Mouse (Mus musculus) E14TG2a.4 (cell line): ENCODE results near the gene Zc2hc1c.

Source experiments
- H3K27me3 ChIP-seq: 2 replicates; pipeline ENCODE4 v1.6.1; 2014; ENCODE audit warnings: low read length, control low read depth; ENCODE audit not compliant: insufficient read depth
- H3K36me3 ChIP-seq: 2 replicates; pipeline ENCODE4 v1.6.1; 2014; ENCODE audit warnings: low read length, control low read depth; ENCODE audit not compliant: insufficient read depth
- H3K4me1 ChIP-seq: replicated peaks from 2 replicates; pipeline ENCODE4 v1.6.1; 2014; ENCODE audit warnings: low read depth, low read length, control low read depth
- H3K4me3 ChIP-seq: replicated peaks from 2 replicates; pipeline ENCODE4 v1.5.1; 2014; ENCODE audit warnings: mild to moderate bottlenecking, low read length
- H3K9me3 ChIP-seq: 2 replicates; pipeline ENCODE4 v1.6.1; 2014; ENCODE audit warnings: low read length, control low read depth
- CTCF ChIP-seq: conservative IDR thresholded peaks from 2 replicates; pipeline ENCODE4 v1.5.1; 2014; ENCODE audit warnings: low read length
- NANOG ChIP-seq: IDR thresholded peaks from 2 replicates; pipeline ENCODE4 v1.6.1; 2014; ENCODE audit warnings: borderline replicate concordance, low read length, mixed read lengths
- POU5F1 ChIP-seq: IDR thresholded peaks from 2 replicates; pipeline ENCODE4 v1.6.1; 2014; ENCODE audit warnings: low read length, borderline replicate concordance

The Zc2hc1c gene

DNA sequence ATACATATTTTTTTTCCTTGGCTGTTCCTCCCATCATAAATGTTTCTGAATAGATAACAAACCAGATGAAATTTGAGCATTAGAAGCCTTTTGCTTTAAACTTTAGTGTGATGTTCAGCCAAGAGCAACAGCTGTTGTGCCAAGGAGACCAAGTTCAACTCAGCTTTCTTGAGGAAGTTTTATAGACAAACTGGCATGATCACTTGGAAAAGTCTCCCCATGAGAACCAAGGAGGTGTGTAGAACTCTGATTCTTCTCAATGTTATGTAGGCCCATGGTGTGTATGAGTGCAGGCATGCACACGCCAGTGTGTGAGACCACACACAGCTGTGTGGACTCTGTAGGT is 10.4 kb downstream of the Zc2hc1c start:
- Histone ChIP-seq H3K36me3 (peaks cover 39% of the 10 kb centered on the region), H3K4me3 (no peak overlapping the region), H3K9me3 (peaks cover 13% of the 10 kb centered on the region), H3K4me1 (peaks cover 19% of the 10 kb centered on the region), H3K27me3 (peaks cover 6% of the 10 kb centered on the region; the same call in 1 of the 2 replicates)
- TF ChIP-seq POU5F1 (no peak), NANOG (no peak), CTCF (no peak)

DNA sequence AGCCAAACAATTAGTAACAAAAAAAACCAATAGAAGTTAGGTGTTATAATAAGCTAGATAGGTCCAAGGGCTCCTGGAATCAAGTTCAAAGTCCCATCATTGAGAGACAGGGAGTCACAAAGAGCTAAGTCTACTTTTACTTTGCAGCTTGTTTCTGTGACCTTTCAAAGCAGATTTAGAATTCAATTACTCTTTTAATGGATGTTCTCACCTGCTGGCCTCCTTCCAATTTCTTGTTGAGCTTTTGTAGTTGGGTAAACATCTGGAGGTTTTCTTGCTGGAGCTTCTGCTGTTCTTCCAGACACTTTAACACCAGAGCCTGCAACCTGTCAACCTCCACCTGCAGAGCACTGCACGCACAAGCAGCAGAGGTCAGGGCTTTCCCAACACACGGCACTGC is 14.9 kb downstream of the Zc2hc1c start:
- peaks cover 15% of the 10 kb centered on the region for H3K4me1 ChIP-seq
- no peak for TF ChIP-seq NANOG
- TF ChIP-seq POU5F1: no peak
- TF ChIP-seq CTCF: no peak
- no peaks in the 10 kb centered on the region for H3K27me3 ChIP-seq
- no peaks in the 10 kb centered on the region for H3K9me3 ChIP-seq
- peaks cover 81% of the 10 kb centered on the region for H3K36me3 ChIP-seq
- H3K4me3 ChIP-seq: no peak overlapping the region

DNA sequence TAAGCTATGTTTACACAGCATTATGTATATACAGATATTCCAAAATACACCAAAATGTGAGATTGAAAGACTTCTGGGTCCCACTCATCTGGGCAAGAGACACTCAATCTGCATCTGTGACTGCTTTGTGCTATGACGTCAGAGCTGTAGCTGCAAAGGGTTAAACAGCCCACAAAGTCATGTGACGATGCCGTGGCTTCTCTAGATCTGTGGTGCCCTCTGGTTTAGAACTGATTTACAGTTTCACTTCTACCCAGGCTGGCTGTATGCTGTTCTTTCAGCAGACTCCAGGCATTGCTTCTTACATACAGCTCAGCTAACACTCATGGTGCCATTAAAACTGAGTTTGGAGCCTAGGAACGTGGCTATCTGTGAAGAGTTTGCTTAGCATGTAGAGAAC is 16.3 kb downstream of the Zc2hc1c start:
- Histone ChIP-seq H3K4me3 (no peak overlapping the region), H3K36me3 (peaks cover 96% of the 10 kb centered on the region), H3K27me3 (no peaks in the 10 kb centered on the region), H3K9me3 (no peaks in the 10 kb centered on the region), H3K4me1 (peaks cover 13% of the 10 kb centered on the region)
- no peak for TF ChIP-seq NANOG
- no peak for TF ChIP-seq POU5F1
- no peak for TF ChIP-seq CTCF

DNA sequence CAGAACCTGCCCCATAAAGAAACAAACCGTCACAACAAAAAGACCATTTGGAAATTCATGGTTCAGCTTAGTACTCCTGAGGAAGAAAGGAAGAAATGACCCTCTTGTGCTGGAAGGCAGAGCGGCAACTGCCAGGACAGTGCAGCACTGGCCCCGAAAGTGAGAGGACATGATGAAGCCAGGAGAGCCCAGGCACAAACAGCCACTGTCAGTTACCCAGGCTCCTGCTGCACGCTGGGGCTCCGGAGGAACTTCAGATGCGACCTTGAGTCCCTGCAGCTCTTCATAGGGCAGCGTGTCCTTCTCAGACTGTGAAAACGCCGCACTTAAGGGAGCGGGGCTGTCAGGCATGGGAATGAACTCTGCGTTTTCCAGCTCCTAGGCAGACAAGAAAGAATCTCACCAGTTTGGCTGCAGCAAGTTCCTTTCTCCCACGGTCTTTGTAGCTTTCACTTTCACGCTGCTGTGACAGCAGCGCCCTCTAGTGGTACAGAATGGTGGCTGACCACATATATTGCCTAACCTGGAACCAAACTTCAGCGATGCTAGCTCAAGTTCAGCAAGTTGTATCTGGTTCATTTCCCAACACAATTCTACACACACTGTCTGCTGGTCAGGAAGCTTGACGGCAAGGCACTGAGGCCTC is 17.0 kb downstream of the Zc2hc1c start:
- H3K4me3 ChIP-seq: no peak overlapping the region; the same call in 1 of the 2 replicates
- H3K27me3 ChIP-seq: no peaks in the 10 kb centered on the region
- no peaks in the 10 kb centered on the region for H3K9me3 ChIP-seq
- H3K4me1 ChIP-seq: peaks cover 13% of the 10 kb centered on the region
- H3K36me3 ChIP-seq: peaks cover 96% of the 10 kb centered on the region
- TF ChIP-seq CTCF (peak; percentile 88), NANOG (no peak), POU5F1 (no peak)

DNA sequence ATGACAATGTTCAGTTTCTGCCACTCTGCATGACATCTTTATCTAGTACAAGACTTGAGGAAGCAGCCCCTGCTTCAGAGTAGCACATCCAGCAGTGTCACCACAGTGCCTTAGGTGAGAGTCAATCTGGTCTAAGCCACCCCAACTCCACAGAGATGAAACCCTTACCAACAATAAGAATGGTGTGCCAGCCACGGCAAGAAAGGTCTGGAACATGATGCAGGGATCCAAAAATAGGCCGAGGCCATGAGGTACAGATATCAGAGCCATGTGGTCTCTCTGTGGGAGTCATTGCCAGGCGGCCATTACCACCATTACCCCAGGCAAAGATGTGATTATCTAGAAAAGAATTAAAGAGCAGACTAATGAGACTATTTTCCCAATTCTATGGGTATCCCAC is 20.3 kb downstream of the Zc2hc1c start:
- Histone ChIP-seq H3K4me1 (peaks cover 13% of the 10 kb centered on the region), H3K36me3 (peaks cover 97% of the 10 kb centered on the region), H3K27me3 (no peaks in the 10 kb centered on the region), H3K4me3 (no peak overlapping the region), H3K9me3 (no peaks in the 10 kb centered on the region)
- TF ChIP-seq NANOG (no peak), POU5F1 (no peak), CTCF (no peak)

DNA sequence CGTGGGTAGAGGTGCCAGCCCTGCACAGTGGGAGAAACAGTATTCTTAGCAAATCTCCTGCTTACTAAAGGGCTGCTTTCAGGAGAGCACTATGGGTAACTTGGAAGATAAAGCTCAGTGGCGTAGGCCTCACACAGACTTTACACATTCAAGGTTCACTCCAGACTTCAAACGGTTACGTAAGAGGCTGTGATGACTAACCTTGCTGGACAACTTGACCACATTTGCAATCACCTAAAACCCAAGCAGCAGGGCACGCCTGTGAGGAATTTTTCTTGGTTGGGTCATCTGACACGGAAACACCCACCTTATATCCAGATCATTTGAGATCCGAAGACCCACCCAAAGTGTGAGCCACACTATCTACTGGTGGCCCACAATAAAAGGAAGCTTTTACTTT is 41.8 kb downstream of the Zc2hc1c start:
- no peaks in the 10 kb centered on the region for H3K9me3 ChIP-seq
- peaks cover 85% of the 10 kb centered on the region for H3K36me3 ChIP-seq
- H3K4me3 ChIP-seq: no peak overlapping the region
- H3K27me3 ChIP-seq: no peaks in the 10 kb centered on the region
- no peaks in the 10 kb centered on the region for H3K4me1 ChIP-seq
- no peak for TF ChIP-seq NANOG
- no peak for TF ChIP-seq CTCF
- TF ChIP-seq POU5F1: no peak

DNA sequence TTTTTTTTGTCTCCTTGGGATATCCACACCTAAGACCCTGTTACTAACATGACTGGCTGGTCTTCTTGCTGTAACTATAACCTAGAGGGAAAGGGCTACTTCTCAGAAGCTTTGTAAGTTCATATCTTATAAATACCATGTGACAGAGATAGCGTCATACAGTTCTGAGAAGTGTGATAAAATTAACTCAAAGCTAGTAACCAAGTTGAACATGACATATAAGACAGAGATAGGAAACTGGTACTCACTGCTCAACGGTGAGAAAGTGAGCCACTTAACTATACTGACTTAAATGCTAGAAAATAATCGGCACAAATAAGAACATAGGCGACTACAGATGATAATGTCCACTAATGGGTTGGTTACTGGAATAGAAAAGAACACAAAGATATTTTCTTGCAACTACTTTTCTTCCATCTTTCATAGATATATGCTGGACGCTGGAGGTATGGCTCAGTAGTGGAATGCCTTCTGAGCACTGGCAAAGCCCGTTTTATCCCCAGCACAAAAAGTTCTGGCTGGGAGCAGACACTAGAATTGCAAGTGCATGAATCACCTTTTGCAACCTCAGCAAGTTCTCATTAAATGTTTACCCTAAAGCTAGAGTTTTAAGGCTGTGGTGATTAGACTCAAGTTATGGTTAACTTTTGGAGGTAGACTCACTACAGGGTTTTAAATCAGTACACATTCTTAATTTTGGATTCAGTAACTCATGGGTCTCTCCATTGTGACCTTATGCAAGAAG is 49.3 kb downstream of the Zc2hc1c start:
- Histone ChIP-seq H3K27me3 (no peaks in the 10 kb centered on the region), H3K9me3 (no peaks in the 10 kb centered on the region), H3K36me3 (peaks cover 52% of the 10 kb centered on the region), H3K4me3 (peak overlapping the region; percentile 97; the same call in 1 of the 2 replicates), H3K4me1 (peaks cover 34% of the 10 kb centered on the region)
- no peak for TF ChIP-seq POU5F1
- no peak for TF ChIP-seq CTCF
- TF ChIP-seq NANOG: no peak

DNA sequence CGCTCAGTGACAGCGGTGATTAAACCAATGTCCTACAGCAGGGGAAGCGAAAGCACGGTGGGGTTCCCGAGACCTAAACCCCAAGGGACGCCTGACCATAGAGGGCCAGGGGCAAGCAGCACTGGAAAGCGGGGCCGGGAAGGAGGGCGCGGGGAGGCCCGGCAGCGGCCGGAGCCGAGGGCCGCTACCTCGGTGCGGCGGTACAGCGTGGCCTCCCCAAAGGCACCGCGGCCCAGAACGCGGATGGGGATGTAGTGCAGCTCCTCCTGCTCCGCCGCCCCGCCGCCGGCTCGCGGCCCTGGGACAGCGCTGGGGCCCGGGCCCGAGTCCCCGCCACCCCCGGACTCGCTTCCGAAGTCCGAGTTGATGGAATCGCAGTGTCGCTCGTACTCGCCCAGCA is 50.4 kb downstream of the Zc2hc1c start:
- TF ChIP-seq POU5F1 (no peak), CTCF (no peak), NANOG (no peak)
- Histone ChIP-seq H3K36me3 (peaks cover 50% of the 10 kb centered on the region), H3K4me3 (peak overlapping the region; percentile 97), H3K27me3 (no peaks in the 10 kb centered on the region), H3K4me1 (peaks cover 41% of the 10 kb centered on the region), H3K9me3 (no peaks in the 10 kb centered on the region)

DNA sequence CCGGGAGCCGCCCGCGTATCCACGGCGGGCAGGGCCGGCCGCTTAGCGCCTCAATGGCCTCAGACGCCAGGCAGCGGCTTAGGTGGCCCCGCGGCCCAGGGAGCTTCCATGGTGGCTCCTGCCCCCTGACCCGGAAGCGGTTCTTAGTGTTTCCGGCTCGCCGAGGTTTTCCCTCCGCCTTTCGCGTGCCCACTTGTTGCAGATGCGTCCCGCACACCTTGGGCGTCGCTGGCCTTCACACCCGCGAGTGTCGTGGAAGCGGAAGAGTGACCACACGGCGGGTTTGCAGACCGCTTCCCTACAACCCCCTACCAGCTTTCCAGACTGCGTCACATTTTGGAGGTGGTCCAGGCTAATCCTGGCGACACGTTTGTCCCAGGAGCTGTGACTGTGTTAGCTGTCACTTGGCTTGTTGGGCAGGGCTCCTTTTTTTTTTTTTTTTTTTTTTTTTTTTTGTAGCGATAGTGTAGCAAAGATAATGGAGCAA is 50.9 kb downstream of the Zc2hc1c start, which contains the start of gene Nek9:
TSS of gene Nek9 (minus strand) at position 120 of the 487 bp plus-strand sequence.
- Histone ChIP-seq H3K4me3 (peak within 1 kb of the TSS; percentile 97), H3K27me3 (no peaks in the 10 kb centered on the region), H3K36me3 (peaks cover 50% of the 10 kb centered on the region), H3K9me3 (no peaks in the 10 kb centered on the region), H3K4me1 (peaks cover 46% of the 10 kb centered on the region)
- no peak for TF ChIP-seq NANOG
- TF ChIP-seq CTCF: no peak
- no peak; the same call in 1 of the 2 replicates for TF ChIP-seq POU5F1
